Mouse (Mus musculus) heart, embryonic 14.5 days (tissue): Measurements from ENCODE around the gene Synm. TPM values are rescaled to one million over a fixed set of nuclear protein-coding genes. Genes with fewer than 3 reads are reported as not detected.

ENCODE experiments used
- ATAC-seq: fragments of 200-750 bp; cut with Nextera tagmentation; 2 replicates; pipeline ENCODE4 v1.8.0; 2017; ENCODE audit warnings: low read depth, moderate TSS enrichment; ENCODE audit not compliant: insufficient number of reproducible peaks, insufficient read depth, low FRiP score
- H3K27ac ChIP-seq, 2 experiments: fragments of 200-500 bp in 1 of 2; fragments of 300-500 bp in 1 of 2; sonication (generic) in 1 of 2; replicated peaks in 1 of 2; 2 replicates each; pipeline ENCODE4 v1.5.1; 2012 to 2014; ENCODE audit warnings: low read depth in 2 of 2, low read length in 2 of 2, control low read depth in 1 of 2, mild to moderate bottlenecking in 1 of 2, mixed read lengths in 1 of 2; ENCODE audit not compliant: control insufficient read depth in 1 of 2, insufficient read depth in 1 of 2
- H3K27me3 ChIP-seq: fragments of 300-500 bp; sonication (generic); 2 replicates; pipeline ENCODE4 v1.6.1; 2014; ENCODE audit warnings: mild to moderate bottlenecking, low read length, control low read depth; ENCODE audit not compliant: control insufficient read depth, insufficient read depth
- H3K36me3 ChIP-seq: fragments of 300-500 bp; sonication (generic); 2 replicates; pipeline ENCODE4 v1.6.1; 2014; ENCODE audit warnings: mild to moderate bottlenecking, control low read depth, low read length, mixed read lengths; ENCODE audit not compliant: control insufficient read depth, insufficient read depth
- H3K4me1 ChIP-seq, 2 experiments: fragments of 200-500 bp in 1 of 2; fragments of 300-500 bp in 1 of 2; sonication (generic) in 1 of 2; 2 replicates each; pipeline ENCODE4 v1.6.1; 2012 to 2014; ENCODE audit warnings: low read length in 2 of 2, control low read depth in 1 of 2, mixed read lengths in 1 of 2; ENCODE audit not compliant: control insufficient read depth in 2 of 2, insufficient read depth in 2 of 2
- H3K4me2 ChIP-seq: fragments of 300-500 bp; sonication (generic); 2 replicates; pipeline ENCODE4 v1.6.1; 2014; ENCODE audit warnings: mild to moderate bottlenecking, low read length
- H3K4me3 ChIP-seq, 2 experiments: fragments of 200-500 bp in 1 of 2; fragments of 300-500 bp in 1 of 2; sonication (generic) in 1 of 2; 2 replicates each; pipeline ENCODE4 v1.5.1; 2012 to 2014; ENCODE audit warnings: low read length in 2 of 2, mild to moderate bottlenecking in 2 of 2, control low read depth in 1 of 2, low read depth in 1 of 2, moderate library complexity in 1 of 2; ENCODE audit not compliant: control insufficient read depth in 1 of 2, insufficient read depth in 1 of 2
- H3K9ac ChIP-seq: fragments of 300-500 bp; sonication (generic); 2 replicates; pipeline ENCODE4 v1.6.1; 2014; ENCODE audit warnings: mild to moderate bottlenecking, low read length
- H3K9me3 ChIP-seq: fragments of 300-500 bp; sonication (generic); 2 replicates; pipeline ENCODE4 v1.6.1; 2016; ENCODE audit warnings: low read length, control low read depth; ENCODE audit not compliant: control insufficient read depth
- WGBS: fragments of 180-500 bp; shearing (Covaris S2); extraction: QIAGEN DNeasy Blood & Tissue Kit; methylation state at CpG from one replicate; pipeline ENCODE4 v1.1.7; 2014; 5-methylcytosine and 5-hydroxymethylcytosine counted together
- polyA plus RNA-seq: library from polyadenylated mRNA; unstranded; fragments of >200 nt; fragmentation: Nextera tagmentation; extraction: Ambion mirVana; gene quantifications from 2 replicates; pipeline ENCODE4 v1.2.1, GENCODE M21; 2014

Synm gene
- polyA plus RNA-seq, 1 experiment from 2014 or later, result 2.5 TPM

DNA sequence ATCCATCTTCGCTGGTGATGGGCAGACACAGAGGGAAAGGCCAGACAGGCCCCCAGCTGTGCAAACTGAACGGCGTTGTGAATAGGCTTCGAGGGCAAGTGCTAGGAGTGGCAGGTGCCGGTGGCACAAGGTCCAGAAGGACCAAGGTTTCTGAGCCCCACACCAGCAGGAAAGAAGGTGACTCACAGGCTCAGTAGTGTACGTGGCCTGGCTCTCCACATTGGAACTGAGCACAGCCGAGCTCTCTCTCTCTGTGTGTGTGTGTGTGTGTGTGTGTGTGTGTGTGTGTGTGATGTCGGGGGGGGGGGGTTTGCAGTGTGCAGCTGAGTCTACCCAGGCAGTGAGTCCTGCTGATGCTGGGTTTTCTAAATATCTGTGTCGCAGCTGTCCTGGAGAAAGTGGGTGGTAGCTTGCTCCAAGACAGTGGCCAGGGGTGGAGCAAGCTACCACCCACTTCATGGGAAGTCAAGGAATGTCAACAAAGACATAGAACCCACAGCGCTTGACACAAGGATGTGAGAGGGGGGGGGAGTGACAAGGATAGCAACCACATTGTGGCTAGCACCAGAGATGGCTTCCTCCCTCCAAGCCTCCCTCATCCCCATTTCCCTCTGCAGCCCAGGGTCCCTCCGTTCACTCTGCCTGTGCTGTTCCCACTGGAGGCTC, 43.2 kb downstream of the Synm start:
- Histone ChIP-seq H3K9me3 (peaks cover 8% of the 10 kb centered on the region), H3K27me3 (no peaks in the 10 kb centered on the region), H3K36me3 (peaks cover 30% of the 10 kb centered on the region), H3K4me2 (no peak overlapping the region), H3K4me1 (peaks cover 43 to 45% of the 10 kb centered on the region in 2 experiments), H3K27ac (no peak overlapping the region), H3K9ac (no peak overlapping the region), H3K4me3 (no peak overlapping the region)
- ATAC-seq, result no peak
- WGBS, result 78% methylated on average over 10 of the region's 11 CpGs

DNA sequence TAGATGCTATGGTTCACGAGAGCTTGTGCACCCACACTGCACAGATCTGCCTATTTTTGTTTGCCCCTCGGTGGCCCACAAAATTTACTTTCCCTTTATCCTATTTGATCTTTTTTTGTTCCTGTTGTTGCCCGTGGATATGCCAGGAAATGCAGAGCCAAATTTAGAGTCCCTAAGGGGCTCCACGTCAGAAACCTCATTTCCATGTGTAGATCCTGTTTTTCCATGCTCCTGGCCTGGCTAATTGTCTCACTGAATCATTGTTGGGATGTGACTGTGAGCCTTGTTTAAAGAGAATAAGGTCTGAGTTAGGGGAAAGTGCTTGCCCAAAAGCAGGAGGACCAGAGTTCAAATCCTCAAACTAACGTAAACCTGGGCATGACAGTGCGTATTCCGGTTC, 44.4 kb downstream of the Synm start:
- Histone ChIP-seq H3K27ac (peak overlapping the region in 1 of 2 experiments; percentile 70; a peak in 1 of 4 replicates), H3K36me3 (peaks cover 34% of the 10 kb centered on the region), H3K9ac (no peak overlapping the region), H3K4me3 (no peak overlapping the region), H3K4me1 (peaks cover 45 to 49% of the 10 kb centered on the region in 2 experiments), H3K9me3 (peaks cover 8% of the 10 kb centered on the region), H3K27me3 (no peaks in the 10 kb centered on the region), H3K4me2 (no peak overlapping the region)
- no peak for ATAC-seq
- 61% methylated on average over 7 of the region's 7 CpGs for WGBS

DNA sequence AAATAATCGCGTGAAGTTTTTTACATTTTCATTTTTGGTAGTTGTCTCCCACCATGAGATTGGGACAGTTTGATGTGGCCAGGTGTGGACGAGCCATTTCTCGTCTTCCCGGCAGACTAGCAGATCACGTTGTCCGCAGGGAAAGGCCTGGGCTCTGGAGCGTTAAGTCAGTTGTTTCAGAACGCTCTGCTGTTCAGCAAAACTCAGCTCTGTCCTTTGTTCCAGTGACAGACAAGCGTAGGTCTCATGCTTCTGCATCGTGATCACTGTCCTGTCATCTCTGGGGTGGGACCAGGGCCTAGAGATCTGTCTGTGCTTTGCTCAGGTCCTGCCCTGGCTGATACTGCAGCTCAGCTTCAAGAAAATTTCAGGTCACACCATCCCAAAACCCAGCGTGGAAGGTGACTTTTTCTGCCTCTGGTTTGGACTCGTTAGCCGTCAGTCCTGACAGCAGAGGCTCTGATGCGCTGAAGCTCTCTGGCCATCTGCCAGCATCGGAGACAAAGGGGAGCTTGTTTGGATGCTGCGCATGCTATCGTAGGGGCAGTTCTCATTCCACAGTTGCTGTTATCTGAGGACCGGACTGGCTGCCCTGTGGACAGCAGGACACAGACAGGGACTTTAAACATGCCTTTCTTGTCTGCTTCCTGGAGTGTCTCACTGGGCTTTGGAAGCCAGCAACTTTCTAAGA, 45.6 kb downstream of the Synm start:
- Histone ChIP-seq H3K9ac (peak overlapping the region; percentile 22), H3K27ac (peak overlapping the region; percentile 70 to 77), H3K4me3 (no peak overlapping the region), H3K9me3 (peaks cover 8% of the 10 kb centered on the region), H3K36me3 (peaks cover 44% of the 10 kb centered on the region), H3K27me3 (no peaks in the 10 kb centered on the region), H3K4me1 (peaks cover 43 to 44% of the 10 kb centered on the region in 2 experiments), H3K4me2 (peak overlapping the region; percentile 26; the same call in 1 of the 2 replicates)
- WGBS, result 27% methylated on average over 19 of the region's 19 CpGs
- no peak for ATAC-seq

DNA sequence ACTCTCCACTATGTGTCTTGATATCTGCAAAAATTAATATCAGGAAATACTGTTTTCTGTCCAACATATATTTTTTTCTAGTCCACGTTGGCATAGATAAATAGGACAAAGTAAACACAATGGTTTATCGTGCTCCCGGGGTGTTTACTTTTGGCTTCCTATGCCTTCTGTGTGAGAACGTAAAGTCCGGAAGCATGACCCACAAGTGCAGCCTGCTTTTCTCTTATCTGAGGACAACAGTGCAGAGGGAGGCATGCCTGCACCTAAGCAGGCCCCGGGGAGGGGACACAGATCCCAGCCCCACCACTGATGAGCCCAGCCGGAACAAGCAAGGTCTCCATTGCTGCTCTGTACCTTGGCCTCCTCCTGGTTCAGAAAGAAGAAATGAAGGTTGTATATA, 49.3 kb downstream of the Synm start:
- 50% methylated on average over 7 of the region's 7 CpGs for WGBS
- Histone ChIP-seq H3K4me3 (no peak overlapping the region), H3K27me3 (no peaks in the 10 kb centered on the region), H3K9me3 (peaks cover 8% of the 10 kb centered on the region), H3K9ac (no peak overlapping the region), H3K4me2 (no peak overlapping the region), H3K36me3 (peaks cover 38% of the 10 kb centered on the region), H3K27ac (peak overlapping the region; percentile 37 to 44; a peak in 1 of 4 replicates), H3K4me1 (peaks cover 23 to 26% of the 10 kb centered on the region in 2 experiments)
- ATAC-seq, result 0 out of 2 replicates have a peak, but pooled peaks have one; percentile 18

DNA sequence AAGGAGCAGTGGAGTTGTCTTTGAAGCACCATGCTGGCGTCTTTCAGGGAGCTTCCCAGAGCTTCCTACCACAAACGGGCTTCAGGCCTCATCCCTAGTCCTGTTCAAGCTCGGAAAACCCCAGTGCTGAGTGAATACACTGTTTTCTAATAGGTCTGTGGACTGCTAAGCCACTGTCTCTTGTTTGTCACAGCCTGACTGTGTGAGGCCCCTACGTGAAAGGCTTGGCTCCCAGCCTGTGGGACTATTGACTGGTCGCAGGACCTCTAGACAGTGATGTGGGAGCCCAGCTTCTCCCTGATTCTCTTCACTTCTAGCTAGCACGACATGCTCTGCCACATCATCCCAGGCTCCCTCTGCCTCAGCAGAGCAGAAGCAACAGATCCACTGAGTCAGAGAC, 51.4 kb downstream of the Synm start:
- Histone ChIP-seq H3K27me3 (no peaks in the 10 kb centered on the region), H3K36me3 (peaks cover 37% of the 10 kb centered on the region), H3K4me3 (no peak overlapping the region), H3K9ac (no peak overlapping the region), H3K4me1 (peaks cover 12 to 15% of the 10 kb centered on the region in 2 experiments), H3K4me2 (no peak overlapping the region), H3K9me3 (peaks cover 7% of the 10 kb centered on the region), H3K27ac (no peak overlapping the region)
- WGBS, result 66% methylated on average over 6 of the region's 6 CpGs
- no peak for ATAC-seq

DNA sequence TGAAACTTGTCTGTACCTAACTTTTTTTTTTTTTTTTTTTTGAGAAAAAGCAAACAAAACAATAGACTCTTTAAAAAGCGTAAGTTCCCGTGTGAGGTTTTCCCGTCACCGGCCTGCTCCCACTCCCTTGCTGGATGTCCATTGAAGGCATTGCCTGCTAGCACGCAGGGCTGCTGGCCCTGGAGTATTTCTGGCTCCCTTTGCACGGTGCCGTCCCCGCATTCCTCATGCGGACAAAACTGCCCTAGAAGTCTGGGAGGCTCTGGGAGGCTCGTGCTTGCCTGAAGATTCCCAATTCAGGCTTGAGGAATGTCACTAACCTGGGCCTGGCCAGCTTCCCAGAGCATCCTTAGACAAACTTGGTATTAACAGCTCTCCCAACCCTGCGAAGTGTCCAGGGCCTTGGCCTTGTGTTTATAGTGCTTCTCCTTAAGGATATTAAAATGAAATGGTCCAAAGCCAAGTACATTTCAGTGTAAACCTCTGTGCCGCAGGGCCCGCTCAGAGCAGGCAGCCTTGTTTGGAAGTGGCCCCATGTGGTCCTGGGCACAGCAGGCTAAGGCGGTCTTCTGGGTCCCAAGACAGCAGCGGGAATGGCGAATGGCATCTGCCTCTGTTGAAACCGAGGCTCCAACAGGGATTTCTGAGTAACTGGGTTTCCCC, 58.2 kb downstream of the Synm start:
- H3K4me3 ChIP-seq, result no peak overlapping the region
- H3K9me3 ChIP-seq, result no peaks in the 10 kb centered on the region
- H3K36me3 ChIP-seq, result peaks cover 19% of the 10 kb centered on the region
- H3K9ac ChIP-seq, result no peak overlapping the region
- no peaks in the 10 kb centered on the region for H3K27me3 ChIP-seq
- no peak overlapping the region for H3K4me2 ChIP-seq
- H3K27ac ChIP-seq, result peak overlapping the region; percentile 40 to 71
- ATAC-seq, result no peak; the same call in 1 of the 2 replicates
- H3K4me1 ChIP-seq, result peaks cover 8 to 20% of the 10 kb centered on the region in 2 experiments
- 44% methylated on average over 17 of the region's 17 CpGs for WGBS

DNA sequence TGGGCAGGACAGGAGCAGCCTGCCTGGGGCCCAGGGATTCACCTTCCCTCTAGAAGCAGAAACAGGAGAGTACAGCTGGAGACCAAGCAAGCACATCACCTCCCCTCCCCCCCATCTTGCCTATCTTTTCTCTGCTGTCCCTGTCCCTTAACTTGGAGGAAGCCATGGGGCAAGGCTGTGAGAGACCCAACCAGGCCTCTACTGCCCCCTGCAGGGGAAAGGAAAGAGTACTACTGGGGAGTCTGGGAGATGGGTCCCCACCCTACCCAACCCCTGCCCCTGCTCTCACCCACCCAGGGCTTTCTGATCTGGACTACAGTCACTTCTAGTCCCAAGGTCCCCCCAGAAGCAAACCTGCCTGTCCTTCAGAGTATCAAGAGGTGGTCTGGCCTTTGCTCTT, 58.7 kb downstream of the Synm start:
- Histone ChIP-seq H3K4me3 (no peak overlapping the region), H3K4me2 (no peak overlapping the region), H3K27me3 (no peaks in the 10 kb centered on the region), H3K9me3 (no peaks in the 10 kb centered on the region), H3K36me3 (peaks cover 22% of the 10 kb centered on the region), H3K27ac (peak overlapping the region; percentile 40 to 71; a peak in 2 of 4 replicates), H3K9ac (no peak overlapping the region), H3K4me1 (peaks cover 8 to 20% of the 10 kb centered on the region in 2 experiments)
- 0 out of 2 replicates have a peak, but pooled peaks have one; percentile 8 for ATAC-seq
